Mouse (Mus musculus): ENCODE measurements around the gene Cnnm1. TPM values are rescaled to one million over a fixed set of nuclear protein-coding genes. Genes with fewer than 3 reads are reported as not detected.
A peak's percentile ranks its signal among the peaks of the same experiment; 100 is the strongest.

The Cnnm1 gene
- under 1 TPM in 3 of 4 experiments, not detected in 1; 0.07 to 0.11 (median 0.08) TPM for total RNA-seq (2022)

- peak in 1 of 2 experiments; percentile 5 for DNase-seq (ENCODE audit: low spot score in 2 of 2)
These were observed at the start of gene Cnnm1 for GRCm38 (mm10) chr19:43440112-43440737. TSS of gene Cnnm1 (plus strand) at chr19:43440436.

- no peak for DNase-seq (ENCODE audit: low spot score in 2 of 2)
These were observed 43.9 kb upstream of the Cnnm1 start for GRCm38 (mm10) chr19:43396327-43396726.

GRCm38 (mm10) chr19:43407181-43407580 is 33.1 kb upstream of the Cnnm1 start:
- DNase-seq (ENCODE audit: low spot score in 2 of 2): no peak

GRCm38 (mm10) chr19:43415565-43415964 is 24.7 kb upstream of the Cnnm1 start:
- no peak for DNase-seq (ENCODE audit: low spot score in 2 of 2)

GRCm38 (mm10) chr19:43420506-43420905 is 19.7 kb upstream of the Cnnm1 start:
- DNase-seq (ENCODE audit: low spot score in 2 of 2): no peak

- no peak for DNase-seq (ENCODE audit: low spot score in 2 of 2)
These were observed 16.2 kb upstream of the Cnnm1 start for GRCm38 (mm10) chr19:43424082-43424481.

GRCm38 (mm10) chr19:43427446-43428224 is 12.6 kb upstream of the Cnnm1 start:
- no peak for DNase-seq (ENCODE audit: low spot score in 2 of 2)

- no peak for DNase-seq (ENCODE audit: low spot score in 2 of 2)
These were observed 990 bp upstream of the Cnnm1 start for GRCm38 (mm10) chr19:43439246-43439645.

- DNase-seq (ENCODE audit: low spot score in 2 of 2): no peak
These were observed 778 bp downstream of the Cnnm1 start for GRCm38 (mm10) chr19:43440768-43441660.

- DNase-seq (ENCODE audit: low spot score in 2 of 2): no peak
These were observed 1.4 kb downstream of the Cnnm1 start for GRCm38 (mm10) chr19:43441661-43441990.

- no peak for DNase-seq (ENCODE audit: low spot score in 2 of 2)
These were observed 2.0 kb downstream of the Cnnm1 start for GRCm38 (mm10) chr19:43442269-43442668.

GRCm38 (mm10) chr19:43442906-43443305 is 2.7 kb downstream of the Cnnm1 start:
- DNase-seq (ENCODE audit: low spot score in 2 of 2): no peak

- no peak for DNase-seq (ENCODE audit: low spot score in 2 of 2)
These were observed 4.5 kb downstream of the Cnnm1 start for GRCm38 (mm10) chr19:43444636-43445205.

- DNase-seq (ENCODE audit: low spot score in 2 of 2): no peak
These were observed 11.3 kb downstream of the Cnnm1 start for GRCm38 (mm10) chr19:43451563-43451962.

GRCm38 (mm10) chr19:43452176-43452575 is 11.9 kb downstream of the Cnnm1 start:
- DNase-seq (ENCODE audit: low spot score in 2 of 2): no peak

GRCm38 (mm10) chr19:43453025-43453424 is 12.8 kb downstream of the Cnnm1 start:
- DNase-seq (ENCODE audit: low spot score in 2 of 2): no peak

GRCm38 (mm10) chr19:43459948-43460347 is 19.7 kb downstream of the Cnnm1 start:
- no peak for DNase-seq (ENCODE audit: low spot score in 2 of 2)

- DNase-seq (ENCODE audit: low spot score in 2 of 2): no peak
These were observed 20.2 kb downstream of the Cnnm1 start for GRCm38 (mm10) chr19:43460481-43460880.

GRCm38 (mm10) chr19:43462141-43462540 is 21.9 kb downstream of the Cnnm1 start:
- no peak for DNase-seq (ENCODE audit: low spot score in 2 of 2)

GRCm38 (mm10) chr19:43463546-43464293 is 23.5 kb downstream of the Cnnm1 start:
- DNase-seq (ENCODE audit: low spot score in 2 of 2): no peak

- DNase-seq (ENCODE audit: low spot score in 2 of 2): no peak
These were observed 24.1 kb downstream of the Cnnm1 start for GRCm38 (mm10) chr19:43464294-43464687.
